Mouse (Mus musculus): ENCODE results near the gene Miga1. TPM values are rescaled to one million over a fixed set of nuclear protein-coding genes. Genes with fewer than 3 reads are reported as not detected.
A peak's percentile ranks its signal among the peaks of the same experiment; 100 is the strongest.

The Miga1 gene
- polyA plus RNA-seq, 1 experiment from 2014 or later: 18.8 TPM

DNA sequence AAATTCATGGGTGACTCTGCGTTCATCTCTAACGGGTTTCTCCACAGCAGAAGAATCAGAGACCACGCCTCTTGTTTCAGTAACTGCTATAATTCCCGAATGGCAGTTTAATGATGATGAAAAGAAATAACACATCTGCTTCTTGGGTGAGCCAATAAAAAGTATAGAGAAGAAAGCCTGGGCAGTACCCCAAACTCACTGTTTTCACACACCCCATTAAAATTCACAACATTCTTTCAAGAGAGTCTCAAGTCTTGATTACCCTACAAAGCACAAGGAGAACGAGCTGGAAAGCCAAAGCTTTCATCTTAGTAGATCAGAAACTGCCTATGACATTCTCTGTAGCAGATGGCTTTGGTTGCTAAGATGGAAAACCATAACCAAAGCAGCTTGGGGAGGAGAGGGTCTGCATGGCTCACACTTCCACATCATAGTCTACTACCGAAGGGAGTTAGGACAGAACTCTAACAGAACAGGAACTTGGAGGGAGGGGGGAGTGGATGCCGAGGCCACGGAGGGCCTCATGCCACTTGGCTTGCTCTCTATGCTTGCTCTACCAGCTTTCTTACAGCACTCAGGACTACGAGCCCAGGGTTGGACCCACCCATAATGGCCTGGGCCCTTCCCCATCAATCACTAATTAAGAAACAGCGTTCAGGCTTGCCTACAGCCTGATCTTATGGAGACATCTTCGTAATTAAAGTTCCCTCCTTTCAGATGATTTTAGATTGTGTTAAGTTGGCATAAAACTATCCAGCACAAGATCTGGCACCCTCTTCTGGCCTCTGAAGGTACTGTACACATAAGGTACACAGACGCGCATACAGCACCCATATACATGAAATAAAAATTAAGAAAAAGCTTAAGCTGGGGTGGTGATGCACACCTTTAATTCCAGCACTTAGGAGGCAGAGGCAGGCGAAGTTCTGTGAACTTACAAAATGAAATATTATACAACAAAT, 39.5 kb downstream of the Miga1 start:
- no peak overlapping the region for H3K9ac ChIP-seq
- no peaks in the 10 kb centered on the region for H3K27me3 ChIP-seq (replicated peaks)
- H3K4me2 ChIP-seq: no peak overlapping the region
- H3K4me3 ChIP-seq: no peak overlapping the region
- H3K4me1 ChIP-seq (replicated peaks): peaks cover 34% of the 10 kb centered on the region
- H3K9me3 ChIP-seq (replicated peaks): no peaks in the 10 kb centered on the region
- 88% methylated on average over 14 of the region's 14 CpGs for WGBS
- H3K27ac ChIP-seq (ENCODE audit: poor library complexity, severe bottlenecking): no peak overlapping the region
- peaks cover 32% of the 10 kb centered on the region for H3K36me3 ChIP-seq
- no peak for ATAC-seq (ENCODE audit: insufficient number of reproducible peaks, low FRiP score)

DNA sequence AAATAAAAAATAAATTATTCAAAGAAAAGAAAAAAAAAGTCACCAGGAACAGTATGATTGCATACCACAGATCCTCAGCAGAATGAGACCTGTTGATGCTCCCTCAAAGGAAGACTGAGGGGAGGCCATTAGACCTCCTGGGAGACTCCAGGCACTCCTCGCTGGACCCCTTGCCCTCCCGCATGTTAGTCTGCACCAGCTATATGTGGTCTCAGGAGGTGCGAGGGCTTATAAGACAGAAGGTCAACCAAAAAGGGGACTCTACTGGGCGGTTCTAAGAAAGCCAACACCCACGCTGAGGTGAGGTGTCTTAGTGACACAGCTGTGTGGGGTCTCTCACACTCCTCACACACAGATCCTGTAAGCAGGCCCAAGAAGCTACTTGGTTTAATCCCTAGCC, 44.3 kb downstream of the Miga1 start:
- 93% methylated on average over 5 of the region's 5 CpGs for WGBS
- Histone ChIP-seq H3K9ac (no peak overlapping the region), H3K27ac (ENCODE audit: poor library complexity, severe bottlenecking) (no peak overlapping the region), H3K4me1 (replicated peaks) (peaks cover 15% of the 10 kb centered on the region), H3K27me3 (replicated peaks) (no peaks in the 10 kb centered on the region), H3K9me3 (replicated peaks) (no peaks in the 10 kb centered on the region), H3K4me2 (no peak overlapping the region), H3K36me3 (peaks cover 38% of the 10 kb centered on the region), H3K4me3 (no peak overlapping the region)
- no peak for ATAC-seq (ENCODE audit: insufficient number of reproducible peaks, low FRiP score)

DNA sequence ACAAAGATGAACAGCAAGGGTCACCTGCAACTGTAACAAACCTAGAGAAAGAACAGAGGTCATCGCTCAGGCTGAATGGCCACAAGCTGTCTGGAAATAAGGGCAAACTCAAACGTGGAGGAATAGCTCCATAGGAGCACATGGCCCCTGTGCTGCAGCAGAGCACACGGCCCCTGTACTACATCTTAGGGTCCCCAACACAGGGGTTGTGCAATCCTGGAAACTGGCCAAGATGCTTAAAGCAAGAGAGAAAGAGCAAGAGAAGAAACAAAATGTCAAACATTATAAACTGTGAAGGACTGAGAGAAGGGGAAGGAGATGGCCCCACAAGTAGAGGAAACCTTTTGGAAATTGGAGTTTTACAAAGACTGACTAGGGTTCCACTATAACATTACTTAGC, 45.8 kb downstream of the Miga1 start:
- 66% methylated on average over 3 of the region's 3 CpGs for WGBS
- Histone ChIP-seq H3K9ac (no peak overlapping the region), H3K4me2 (no peak overlapping the region), H3K4me3 (no peak overlapping the region), H3K36me3 (peaks cover 40% of the 10 kb centered on the region), H3K27me3 (replicated peaks) (no peaks in the 10 kb centered on the region), H3K27ac (ENCODE audit: poor library complexity, severe bottlenecking) (peak overlapping the region; percentile 39), H3K4me1 (replicated peaks) (peaks cover 15% of the 10 kb centered on the region), H3K9me3 (replicated peaks) (no peaks in the 10 kb centered on the region)
- no peak for ATAC-seq (ENCODE audit: insufficient number of reproducible peaks, low FRiP score)

DNA sequence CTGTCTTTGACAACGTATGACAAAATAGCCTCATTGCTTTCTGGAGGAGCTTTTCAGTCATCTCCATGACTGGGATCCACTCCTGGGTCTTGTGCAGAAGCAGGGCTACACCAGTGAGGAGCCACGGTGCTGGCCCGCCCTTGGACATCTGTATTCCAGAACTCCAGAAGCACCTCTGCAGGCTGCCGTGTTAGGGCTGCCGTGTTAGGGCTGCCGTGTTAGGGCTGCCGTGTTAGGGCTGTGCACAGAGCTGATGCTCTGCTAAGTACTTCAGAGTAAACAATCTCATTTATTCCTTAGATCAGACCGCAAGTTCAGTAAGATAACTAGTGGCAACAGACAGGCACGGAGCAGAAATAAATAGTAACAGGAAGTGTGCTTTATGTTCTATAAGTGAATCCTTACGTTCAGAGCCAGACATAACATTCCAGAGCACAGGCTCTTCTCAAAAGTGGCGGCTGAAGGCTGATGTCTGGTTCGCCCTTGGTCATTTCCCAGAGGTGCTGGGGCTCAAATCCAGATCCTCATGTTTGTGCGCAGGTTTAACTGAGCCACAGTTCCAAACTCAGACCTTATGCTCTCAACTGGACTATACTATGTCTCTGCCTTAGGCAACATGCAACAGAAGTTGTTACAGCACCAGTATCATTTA, 46.6 kb downstream of the Miga1 start:
- WGBS: 47% methylated on average over 13 of the region's 13 CpGs
- peaks cover 15% of the 10 kb centered on the region for H3K4me1 ChIP-seq (replicated peaks)
- no peaks in the 10 kb centered on the region for H3K27me3 ChIP-seq (replicated peaks)
- no peak for ATAC-seq (ENCODE audit: insufficient number of reproducible peaks, low FRiP score)
- H3K27ac ChIP-seq (ENCODE audit: poor library complexity, severe bottlenecking): peak overlapping the region; percentile 39
- H3K36me3 ChIP-seq: peaks cover 40% of the 10 kb centered on the region
- H3K4me2 ChIP-seq: 0 out of 2 replicates have a peak overlapping the region, but pooled peaks have one; percentile 0
- no peak overlapping the region for H3K4me3 ChIP-seq
- no peaks in the 10 kb centered on the region for H3K9me3 ChIP-seq (replicated peaks)
- no peak overlapping the region for H3K9ac ChIP-seq

DNA sequence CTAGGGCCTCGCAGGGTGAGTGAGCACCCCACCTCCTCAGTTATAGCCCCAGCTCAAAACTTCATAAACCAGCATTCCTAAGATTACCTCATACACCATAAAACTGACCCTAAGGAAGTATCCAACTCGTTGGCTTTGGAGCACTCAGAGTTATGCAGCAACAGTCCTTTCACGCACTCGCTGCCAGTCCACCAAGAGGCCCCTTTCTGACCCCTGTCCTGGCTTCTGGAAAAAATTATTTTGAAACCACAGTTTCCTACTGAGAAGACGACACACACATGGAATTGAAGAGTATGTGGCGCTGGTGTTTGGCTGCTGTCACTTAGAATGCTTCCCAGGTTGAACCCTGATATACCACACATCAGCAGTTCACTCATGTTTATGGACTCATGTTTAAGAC, 48.3 kb downstream of the Miga1 start:
- Histone ChIP-seq H3K27ac (ENCODE audit: poor library complexity, severe bottlenecking) (no peak overlapping the region), H3K4me2 (no peak overlapping the region), H3K4me1 (replicated peaks) (peaks cover 15% of the 10 kb centered on the region), H3K36me3 (peaks cover 43% of the 10 kb centered on the region), H3K27me3 (replicated peaks) (no peaks in the 10 kb centered on the region), H3K9me3 (replicated peaks) (no peaks in the 10 kb centered on the region), H3K4me3 (no peak overlapping the region), H3K9ac (no peak overlapping the region)
- WGBS: 79% methylated on average over 6 of the region's 6 CpGs
- ATAC-seq (ENCODE audit: insufficient number of reproducible peaks, low FRiP score): no peak

DNA sequence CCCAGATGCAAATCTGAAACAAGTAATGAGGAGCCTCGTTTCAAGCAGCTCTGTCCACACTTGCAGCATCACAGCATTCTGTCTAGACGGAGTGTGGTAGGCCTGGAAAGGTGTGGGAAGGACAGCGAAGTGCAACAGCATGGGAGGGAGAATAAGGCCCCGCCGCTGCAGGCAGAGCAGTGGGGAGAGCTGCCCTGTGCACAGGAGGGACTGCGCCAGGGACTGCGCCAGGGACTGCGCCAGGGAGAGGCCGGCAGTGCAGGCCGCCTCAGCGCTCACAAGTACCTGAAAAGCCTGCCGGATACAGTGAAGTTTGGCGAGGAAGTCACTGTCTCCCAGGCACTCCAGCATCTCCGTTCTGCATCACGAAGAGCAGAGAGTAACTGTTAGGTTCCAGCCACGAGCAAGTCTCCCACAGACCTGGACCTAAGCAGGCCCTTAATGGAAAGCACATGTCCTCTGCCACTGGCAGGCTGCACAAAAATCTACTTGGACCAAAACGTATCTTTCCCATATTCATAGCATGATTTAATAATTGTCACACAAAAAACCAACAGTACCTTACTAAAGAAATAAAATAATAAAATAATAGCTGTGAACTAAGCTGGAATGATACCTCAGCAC, 49.9 kb downstream of the Miga1 start:
- Histone ChIP-seq H3K9ac (no peak overlapping the region), H3K27ac (ENCODE audit: poor library complexity, severe bottlenecking) (no peak overlapping the region), H3K36me3 (peaks cover 41% of the 10 kb centered on the region), H3K27me3 (replicated peaks) (no peaks in the 10 kb centered on the region), H3K9me3 (replicated peaks) (no peaks in the 10 kb centered on the region), H3K4me2 (no peak overlapping the region), H3K4me3 (no peak overlapping the region), H3K4me1 (replicated peaks) (peaks cover 15% of the 10 kb centered on the region)
- WGBS: 86% methylated on average over 17 of the region's 17 CpGs
- ATAC-seq (ENCODE audit: insufficient number of reproducible peaks, low FRiP score): no peak

DNA sequence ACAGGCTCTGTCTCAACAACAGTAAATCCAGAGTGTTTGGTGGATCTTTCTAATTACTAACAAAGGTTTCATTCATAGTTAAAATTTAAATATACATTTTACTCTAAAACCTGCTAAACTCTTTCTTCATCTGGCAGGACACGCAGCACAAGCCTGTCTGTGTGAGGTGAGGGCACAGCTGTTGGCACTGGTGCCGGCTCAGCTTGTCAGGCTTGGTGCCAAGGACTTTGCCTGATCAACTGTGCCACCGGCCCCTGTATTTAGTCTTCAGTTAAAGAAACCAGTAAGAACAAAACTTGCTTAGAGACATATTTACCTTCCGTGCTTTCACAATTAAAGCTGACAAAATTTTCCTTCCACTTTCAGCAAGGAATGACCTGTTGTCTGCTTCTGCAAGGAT, 51.5 kb downstream of the Miga1 start:
- Histone ChIP-seq H3K27ac (ENCODE audit: poor library complexity, severe bottlenecking) (no peak overlapping the region), H3K27me3 (replicated peaks) (no peaks in the 10 kb centered on the region), H3K9ac (no peak overlapping the region), H3K4me2 (no peak overlapping the region), H3K9me3 (replicated peaks) (no peaks in the 10 kb centered on the region), H3K36me3 (peaks cover 52% of the 10 kb centered on the region), H3K4me3 (no peak overlapping the region), H3K4me1 (replicated peaks) (peaks cover 7% of the 10 kb centered on the region)
- no peak for ATAC-seq (ENCODE audit: insufficient number of reproducible peaks, low FRiP score)
- WGBS: 85% methylated on average over 4 of the region's 4 CpGs

DNA sequence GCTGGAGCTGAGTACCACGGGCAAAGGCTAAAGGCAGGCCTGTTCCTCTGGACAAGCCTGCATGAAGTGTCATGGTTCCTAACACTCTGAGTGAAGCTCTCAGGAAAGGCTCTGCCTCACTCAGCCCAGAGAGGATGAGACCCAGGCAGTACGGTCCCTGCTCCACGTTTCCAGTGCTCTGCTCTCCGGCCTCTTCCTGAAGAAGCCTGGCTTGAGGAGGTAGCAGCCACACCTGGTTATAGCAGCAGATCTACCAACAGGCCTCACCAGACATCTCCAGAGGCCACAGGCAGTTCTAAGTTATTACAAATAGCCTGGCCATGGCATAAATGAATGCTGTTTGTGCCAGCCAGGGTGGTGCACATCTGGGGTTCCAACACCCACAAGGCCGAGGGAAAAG, 51.9 kb downstream of the Miga1 start:
- H3K36me3 ChIP-seq: peaks cover 57% of the 10 kb centered on the region
- H3K9ac ChIP-seq: no peak overlapping the region
- peaks cover 2% of the 10 kb centered on the region; the same call in 1 of the 2 replicates for H3K4me1 ChIP-seq (replicated peaks)
- H3K4me3 ChIP-seq: no peak overlapping the region
- no peaks in the 10 kb centered on the region for H3K9me3 ChIP-seq (replicated peaks)
- H3K27me3 ChIP-seq (replicated peaks): no peaks in the 10 kb centered on the region
- H3K27ac ChIP-seq (ENCODE audit: poor library complexity, severe bottlenecking): no peak overlapping the region
- no peak for ATAC-seq (ENCODE audit: insufficient number of reproducible peaks, low FRiP score)
- no peak overlapping the region for H3K4me2 ChIP-seq
- 87% methylated on average over 5 of the region's 5 CpGs for WGBS

DNA sequence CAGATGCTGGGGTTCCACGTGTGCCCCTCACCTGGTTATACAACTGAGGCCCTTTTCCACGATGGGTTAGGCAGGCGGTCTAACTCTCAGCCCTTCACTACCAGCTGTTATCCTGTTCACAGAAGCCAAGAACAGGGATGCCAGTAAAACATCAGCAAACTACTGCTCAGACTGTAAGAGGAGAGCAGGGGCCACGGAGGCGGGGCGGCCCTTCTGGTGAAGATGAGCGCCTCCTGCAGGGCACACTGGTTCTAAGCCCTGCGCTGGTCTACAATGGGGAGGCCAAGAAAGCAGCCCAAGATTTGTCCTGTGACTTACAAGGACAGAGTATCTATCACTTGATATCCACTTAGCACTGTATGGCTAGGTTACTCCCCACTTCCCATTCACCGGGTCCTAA, 52.4 kb downstream of the Miga1 start:
- Histone ChIP-seq H3K27me3 (replicated peaks) (no peaks in the 10 kb centered on the region), H3K4me3 (no peak overlapping the region), H3K9ac (no peak overlapping the region), H3K4me2 (no peak overlapping the region), H3K9me3 (replicated peaks) (no peaks in the 10 kb centered on the region), H3K27ac (ENCODE audit: poor library complexity, severe bottlenecking) (no peak overlapping the region), H3K36me3 (peaks cover 61% of the 10 kb centered on the region), H3K4me1 (replicated peaks) (no peaks in the 10 kb centered on the region)
- WGBS: 68% methylated on average over 9 of the region's 9 CpGs
- no peak for ATAC-seq (ENCODE audit: insufficient number of reproducible peaks, low FRiP score)

DNA sequence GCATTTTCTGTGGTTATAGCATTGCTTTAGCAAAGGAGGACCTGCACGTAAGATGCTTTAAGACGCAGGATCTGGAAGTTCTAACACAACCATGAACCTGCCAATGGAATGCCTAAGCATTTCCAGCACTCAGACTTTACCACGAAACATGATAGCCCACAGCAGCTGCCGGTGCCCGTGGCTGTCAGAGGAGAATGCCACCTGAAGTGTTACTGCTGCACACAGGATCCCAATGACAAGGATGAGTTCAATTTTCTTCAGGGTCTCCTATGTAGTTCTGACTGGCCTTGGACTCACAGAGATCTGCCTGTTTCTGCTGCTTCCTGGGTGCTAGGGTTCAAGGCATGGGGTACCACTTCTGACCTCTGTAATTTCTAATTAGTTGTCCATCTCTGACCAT, 55.4 kb downstream of the Miga1 start:
- no peaks in the 10 kb centered on the region for H3K9me3 ChIP-seq (replicated peaks)
- ATAC-seq (ENCODE audit: insufficient number of reproducible peaks, low FRiP score): no peak
- H3K9ac ChIP-seq: no peak overlapping the region
- H3K4me2 ChIP-seq: no peak overlapping the region
- no peaks in the 10 kb centered on the region for H3K4me1 ChIP-seq (replicated peaks)
- 87% methylated on average over 5 of the region's 5 CpGs for WGBS
- H3K27ac ChIP-seq (ENCODE audit: poor library complexity, severe bottlenecking): no peak overlapping the region
- H3K27me3 ChIP-seq (replicated peaks): no peaks in the 10 kb centered on the region
- H3K36me3 ChIP-seq: peaks cover 57% of the 10 kb centered on the region
- H3K4me3 ChIP-seq: no peak overlapping the region

DNA sequence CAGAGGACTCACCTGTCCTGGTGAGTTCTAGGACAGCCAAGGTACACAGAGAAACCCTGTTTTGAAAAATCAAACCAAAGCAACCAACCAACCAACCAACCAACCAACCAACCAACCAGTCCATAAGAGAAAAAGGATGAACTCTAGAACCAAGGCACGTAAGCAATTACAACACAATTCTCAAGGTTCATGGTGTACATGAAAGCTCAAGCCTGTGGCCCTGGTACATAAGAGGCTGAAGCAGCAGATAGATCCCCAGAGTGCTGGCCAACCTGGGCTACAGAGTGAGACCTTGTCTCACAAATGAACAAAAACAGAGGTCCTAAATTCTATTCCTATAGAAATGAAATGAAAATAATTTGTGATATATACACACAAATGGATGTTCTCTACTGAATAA, 55.9 kb downstream of the Miga1 start:
- WGBS: 94% methylated on average over 1 of the region's 1 CpGs
- Histone ChIP-seq H3K36me3 (peaks cover 57% of the 10 kb centered on the region), H3K9ac (no peak overlapping the region), H3K9me3 (replicated peaks) (no peaks in the 10 kb centered on the region), H3K4me1 (replicated peaks) (no peaks in the 10 kb centered on the region), H3K27ac (ENCODE audit: poor library complexity, severe bottlenecking) (no peak overlapping the region), H3K4me3 (no peak overlapping the region), H3K27me3 (replicated peaks) (no peaks in the 10 kb centered on the region), H3K4me2 (no peak overlapping the region)
- no peak for ATAC-seq (ENCODE audit: insufficient number of reproducible peaks, low FRiP score)

Data from heart, embryonic 12.5 days (tissue).